Mouse (Mus musculus) olfactory bulb, adult 2 months (tissue): Measurements from ENCODE around the gene Rsph1.

Experiments
- CTCF ChIP-seq: fragments of 200-500 bp; IDR thresholded peaks from 2 replicates; pipeline ENCODE4 v1.5.1; 2012; ENCODE audit warnings: low read depth, mild to moderate bottlenecking, low read length, moderate library complexity; ENCODE audit not compliant: insufficient read depth
- POLR2A ChIP-seq: fragments of 200-500 bp; IDR thresholded peaks from 2 replicates; pipeline ENCODE4 v1.6.1; 2012; ENCODE audit warnings: mild to moderate bottlenecking, low read depth, low read length, moderate library complexity; ENCODE audit not compliant: insufficient read depth

DNA sequence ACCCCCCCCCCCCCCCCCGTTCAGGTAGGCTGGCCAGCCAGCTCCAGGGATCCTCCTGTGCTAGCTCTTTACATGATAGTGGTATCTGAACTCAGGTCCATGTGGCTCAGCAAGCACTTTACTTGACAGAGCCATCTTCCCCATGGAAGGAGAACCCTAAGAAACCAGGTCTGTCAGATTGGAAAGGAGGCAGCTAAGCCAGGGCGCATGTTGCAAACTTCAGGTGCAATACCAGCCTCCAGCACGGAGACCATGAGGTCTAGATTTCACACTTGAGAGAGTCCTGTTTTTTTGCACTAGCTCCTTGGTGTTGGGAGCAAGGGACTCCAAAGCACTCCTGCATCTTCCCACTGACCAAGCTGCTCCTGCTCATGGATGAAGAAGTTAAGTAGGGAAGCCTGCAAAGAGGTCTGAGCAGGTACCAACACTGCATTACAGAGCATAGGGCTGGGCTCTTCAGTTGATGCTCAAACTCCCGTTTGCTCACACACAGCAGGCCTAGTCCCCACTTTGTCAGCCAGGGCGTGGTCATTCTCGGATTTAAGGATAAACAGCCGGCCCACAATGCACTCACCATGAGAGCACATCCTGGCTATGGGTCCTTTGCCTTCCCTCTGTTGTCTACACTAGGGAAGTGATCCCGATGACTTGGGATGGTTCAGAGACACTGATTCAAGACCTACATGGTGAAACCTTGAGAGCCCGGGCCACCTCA, 819 bp downstream of the Rsph1 start:
- TF ChIP-seq CTCF (no peak), POLR2A (no peak)
